Mouse (Mus musculus) thymus, postnatal 0 days (tissue): ENCODE data around the gene Hpca. TPM values are rescaled to one million over a fixed set of nuclear protein-coding genes. Genes with fewer than 3 reads are reported as not detected.

Source experiments
- DNase-seq: peaks from one replicate; pipeline ENCODE4 v3.0.0-alpha.2; 2015; ENCODE audit warnings: low spot score
- polyA plus RNA-seq: library from polyadenylated mRNA; unstranded; fragments of >200 nt; fragmentation: Nextera tagmentation; extraction: Ambion mirVana; gene quantifications from 2 replicates; pipeline ENCODE4 v1.2.1, GENCODE M21; 2015

Hpca gene
- polyA plus RNA-seq, 1 experiment from 2014 or later, result 0.29 TPM

GRCm38 (mm10) chr4:129136579-129137391 lies 14.9 kb upstream of the Hpca start, which contains the start of gene Fndc5:
Gene Fndc5 (plus strand): TSS chr4:129136999.
- DNase-seq, result no peak

DNA sequence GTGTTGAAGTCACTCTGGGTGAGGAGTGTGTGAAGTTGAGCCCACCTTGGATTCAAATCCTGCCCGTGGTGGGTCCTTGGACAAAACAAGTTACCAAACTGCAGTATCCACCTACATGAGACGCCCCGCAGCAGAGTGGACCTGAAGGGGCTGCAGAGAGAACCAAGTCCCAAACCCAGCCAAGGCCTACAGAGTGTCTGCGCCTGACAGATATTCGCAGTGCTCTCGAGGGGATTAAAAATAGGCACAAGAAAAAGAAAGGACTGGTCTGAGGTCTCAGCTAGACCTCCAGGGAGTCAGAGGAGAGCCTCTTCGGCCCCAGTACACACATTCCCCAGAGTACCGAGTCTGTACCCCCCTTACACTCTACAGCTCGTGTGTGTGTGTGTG lies 14.3 kb upstream of the Hpca start:
- DNase-seq, result no peak

DNA sequence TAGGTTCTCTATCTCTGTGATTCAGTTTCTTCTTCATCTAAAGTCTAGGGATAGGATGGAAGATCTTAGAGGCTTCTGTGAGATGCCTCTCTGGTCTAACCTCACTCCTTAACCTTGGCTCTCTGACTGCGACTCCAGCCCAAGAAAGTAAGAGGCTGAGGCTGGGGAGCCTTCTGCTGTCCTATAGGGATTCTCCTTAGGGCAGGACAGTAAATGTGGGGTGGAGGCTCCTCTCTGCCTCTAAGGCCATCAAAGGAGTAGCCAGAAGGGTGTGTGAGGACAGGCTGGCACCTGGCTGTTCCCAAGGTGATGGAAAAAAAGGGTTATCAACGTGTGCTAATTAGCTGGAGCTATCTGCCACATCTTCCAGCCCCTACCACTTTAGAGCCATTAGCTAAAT lies 13.8 kb upstream of the Hpca start:
- DNase-seq, result no peak

GRCm38 (mm10) chr4:129134799-129135585 lies 13.2 kb upstream of the Hpca start:
- DNase-seq, result peak; percentile 63

DNA sequence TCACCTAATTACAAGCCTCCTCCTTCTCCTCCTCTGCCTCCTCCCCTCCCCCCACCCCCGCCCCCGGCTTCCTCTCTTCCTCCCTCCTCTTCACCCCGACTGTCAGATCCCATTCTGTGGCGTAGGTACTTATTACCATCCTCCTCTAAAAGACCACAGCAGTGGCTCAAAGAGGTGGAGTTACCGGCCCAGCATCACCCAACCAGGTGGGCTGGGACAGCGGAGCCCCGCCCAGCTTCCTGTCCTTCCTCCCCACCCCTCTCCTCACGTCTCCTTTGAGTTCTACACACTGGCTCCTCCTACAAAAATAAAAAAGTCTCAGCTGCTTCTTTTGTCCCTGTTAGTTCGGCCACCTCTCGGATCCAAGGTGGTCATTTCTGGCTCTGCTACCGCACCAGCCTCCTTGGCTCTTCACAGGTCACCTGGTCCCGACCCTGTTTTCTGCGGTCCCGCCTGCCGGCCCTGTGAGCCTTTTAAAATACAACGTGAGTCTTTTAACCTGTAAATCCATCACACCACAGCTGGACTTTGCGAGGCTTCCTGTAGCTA lies 9.0 kb upstream of the Hpca start:
- DNase-seq, result peak; percentile 72

GRCm38 (mm10) chr4:129130149-129130548 lies 8.3 kb upstream of the Hpca start:
- peak; percentile 62 for DNase-seq

- DNase-seq, result no peak
These were observed 7.6 kb upstream of the Hpca start for GRCm38 (mm10) chr4:129129387-129129786.

DNA sequence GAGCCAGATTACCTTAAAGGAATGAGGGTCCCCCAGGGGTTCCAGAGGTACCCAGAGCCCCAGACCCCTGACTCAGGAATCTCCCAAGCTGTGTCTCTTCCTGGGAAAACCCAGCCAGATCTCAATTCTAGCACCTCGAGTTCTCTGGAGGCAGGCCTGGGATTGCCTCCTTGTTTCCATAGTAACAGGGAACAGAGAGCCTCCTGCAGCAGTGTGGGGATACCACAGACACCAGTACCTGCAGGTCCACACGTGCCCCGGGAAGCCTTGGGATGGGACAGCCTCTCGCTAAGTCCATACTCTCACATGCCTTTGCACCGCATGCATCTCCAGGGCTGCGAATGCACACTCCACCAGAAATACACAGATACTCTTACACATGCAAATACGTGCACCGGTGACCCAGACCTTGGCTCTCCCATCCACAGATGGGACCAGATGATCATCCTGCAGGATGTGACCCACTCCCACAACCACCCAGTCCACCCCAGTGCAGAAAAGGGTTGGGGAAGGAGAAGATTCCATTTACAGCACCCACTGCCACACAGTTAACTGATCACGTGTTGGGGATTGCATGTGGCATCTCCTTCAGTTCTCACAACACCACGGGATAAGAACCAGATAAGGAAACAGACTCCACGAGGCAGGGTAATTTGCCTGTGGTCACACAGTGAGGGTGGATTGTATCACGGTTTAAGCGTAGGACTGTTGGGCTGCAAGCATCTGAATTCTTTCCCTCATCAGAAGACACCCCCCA lies 6.9 kb upstream of the Hpca start:
- no peak for DNase-seq

DNA sequence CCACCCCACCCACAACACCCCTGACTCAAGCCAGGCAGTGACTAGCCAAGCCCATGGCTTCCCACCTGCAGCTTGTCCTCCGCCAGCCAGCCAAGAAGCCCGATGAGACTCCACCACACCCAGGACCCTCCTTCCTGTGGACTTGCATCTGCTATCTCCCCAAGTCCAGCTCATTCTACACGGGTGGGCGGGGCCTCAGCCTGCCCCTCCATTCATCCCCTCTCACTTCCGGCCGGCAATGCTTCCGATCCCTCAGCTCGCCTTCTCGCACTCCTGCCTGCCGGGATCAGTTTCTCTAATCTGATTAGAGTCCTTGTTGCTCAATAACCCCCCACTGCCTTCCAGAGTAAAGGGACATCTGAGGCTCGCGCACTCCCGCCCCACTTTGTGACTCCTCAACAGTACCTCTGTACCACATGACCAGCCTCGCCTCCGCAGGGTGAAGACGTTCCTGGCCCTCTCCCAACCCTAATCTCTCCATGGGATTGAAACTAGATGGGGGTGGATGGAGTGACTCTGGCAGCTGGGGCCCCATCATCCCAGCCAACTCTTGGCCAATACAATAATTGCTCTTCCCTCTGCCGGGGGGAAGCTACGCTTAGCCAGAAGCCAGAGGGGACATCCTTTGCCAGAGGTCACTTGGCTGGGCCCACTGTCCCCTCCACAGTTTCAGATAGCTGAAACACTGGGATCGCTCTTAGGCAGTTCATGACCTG lies 4.1 kb upstream of the Hpca start:
- no peak for DNase-seq

- DNase-seq, result no peak
These were observed 2.9 kb upstream of the Hpca start for GRCm38 (mm10) chr4:129124652-129125146.

- no peak for DNase-seq
These were observed 883 bp upstream of the Hpca start for GRCm38 (mm10) chr4:129122719-129123118.

- no peak for DNase-seq
These were observed 271 bp upstream of the Hpca start for GRCm38 (mm10) chr4:129122107-129122506.

GRCm38 (mm10) chr4:129120520-129121445 lies 1.1 kb downstream of the Hpca start:
- peak; percentile 77 for DNase-seq

DNA sequence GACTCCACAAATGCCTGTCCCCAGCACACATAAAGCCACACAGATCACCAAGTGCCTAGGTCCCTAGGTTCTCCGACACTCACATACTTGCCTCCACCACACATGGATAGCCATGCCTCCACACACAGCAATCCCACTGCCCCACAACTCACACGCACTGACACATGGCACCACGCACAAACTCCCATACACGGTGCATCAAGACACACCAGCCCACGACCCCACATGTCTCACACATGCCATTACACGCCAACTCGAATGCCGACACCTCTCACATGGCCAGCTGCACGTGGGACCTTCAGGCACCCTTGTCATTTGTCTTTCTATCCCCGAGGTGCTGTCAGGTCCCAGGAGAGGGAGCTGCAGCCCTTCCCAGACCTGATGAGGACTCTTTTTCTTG lies 2.1 kb downstream of the Hpca start:
- no peak for DNase-seq

GRCm38 (mm10) chr4:129117720-129118510 lies 3.9 kb downstream of the Hpca start:
- no peak for DNase-seq

GRCm38 (mm10) chr4:129116703-129117102 lies 5.1 kb downstream of the Hpca start:
- DNase-seq, result no peak

DNA sequence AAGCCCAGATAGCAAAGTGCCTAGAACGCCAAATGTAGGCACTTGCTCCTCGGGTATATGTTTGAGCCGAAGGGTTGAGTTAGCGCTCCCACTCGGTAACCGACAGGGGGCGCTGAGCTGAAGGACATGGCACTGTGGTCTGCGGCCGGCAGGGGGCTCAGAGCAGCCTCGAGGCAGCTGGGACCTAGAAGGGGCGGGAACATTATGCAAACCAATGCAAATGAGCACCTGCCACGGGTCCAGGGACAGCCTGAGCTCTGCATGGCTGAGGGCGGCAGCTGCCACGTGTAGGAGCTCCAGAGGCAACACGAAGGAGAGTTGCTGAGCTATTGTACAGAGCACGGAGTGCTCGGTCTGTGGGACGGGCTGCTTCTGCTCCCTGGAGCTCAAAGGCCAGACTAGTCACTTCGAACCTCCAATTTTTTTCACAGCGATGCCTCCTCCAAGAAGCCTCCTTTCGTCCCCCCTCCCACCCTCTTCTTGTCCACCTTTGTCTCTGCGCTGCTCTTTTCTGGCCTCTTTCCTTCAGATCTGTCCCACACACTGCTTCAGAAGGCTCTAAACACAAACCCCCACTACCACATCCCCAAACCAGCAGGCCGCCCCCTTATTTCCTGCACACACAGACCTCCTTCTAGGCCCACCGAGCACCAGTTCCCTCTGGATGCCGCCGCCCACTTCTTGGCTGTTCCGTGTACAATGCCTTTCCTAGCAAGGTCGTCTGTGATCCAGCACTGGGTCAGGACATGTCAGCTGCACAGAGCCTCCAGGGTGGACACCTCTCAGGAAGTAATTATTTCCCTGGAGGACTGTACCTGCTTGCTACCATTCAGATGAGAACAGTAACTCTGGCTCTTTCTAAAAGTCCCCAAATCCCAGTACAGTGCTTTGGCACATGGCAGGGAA lies 8.5 kb downstream of the Hpca start:
- DNase-seq, result peak; percentile 75

DNA sequence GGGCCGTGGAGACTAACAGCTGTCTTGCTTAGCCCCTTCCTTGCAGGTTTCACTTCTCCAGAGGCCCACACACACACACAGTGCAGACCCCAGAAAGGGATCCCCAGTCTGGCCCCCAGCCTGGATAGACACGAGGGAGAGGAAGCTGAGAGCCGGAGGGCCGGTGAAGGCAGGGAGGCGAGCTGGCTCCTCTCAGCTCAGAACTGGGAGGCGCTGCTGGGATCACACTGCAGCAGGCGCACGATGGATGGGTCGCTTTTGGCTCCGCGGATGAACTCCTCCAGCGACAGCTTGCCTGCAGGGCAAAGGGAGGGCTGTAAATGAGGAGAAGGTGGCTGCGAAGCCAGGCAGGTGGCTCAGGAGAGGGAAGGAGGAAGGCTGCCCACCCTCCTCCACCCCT lies 9.6 kb downstream of the Hpca start:
- no peak for DNase-seq
